Mouse (Mus musculus) left cerebral cortex, postnatal 4 days (tissue): ENCODE data around the gene Rhbdd1. TPM values are rescaled to one million over a fixed set of nuclear protein-coding genes. Genes with fewer than 3 reads are reported as not detected.

Source experiments
- DNase-seq: peaks from one replicate; pipeline ENCODE4 v3.0.0-alpha.2; 2022
- intact Hi-C: fragments of 180-260 bp; cut with DNase I; formaldehyde crosslinking; loops from one replicate; pipeline ENCODE4 v1.15.1; 2025
- total RNA-seq, 2 experiments: library from RNA; stranded (reverse); gene quantifications; 2 replicates each; pipeline ENCODE4 v1.2.3; 2021

Gene Rhbdd1
- total RNA-seq, 2 experiments from 2014 or later = 3.7 to 3.8 TPM

DNA sequence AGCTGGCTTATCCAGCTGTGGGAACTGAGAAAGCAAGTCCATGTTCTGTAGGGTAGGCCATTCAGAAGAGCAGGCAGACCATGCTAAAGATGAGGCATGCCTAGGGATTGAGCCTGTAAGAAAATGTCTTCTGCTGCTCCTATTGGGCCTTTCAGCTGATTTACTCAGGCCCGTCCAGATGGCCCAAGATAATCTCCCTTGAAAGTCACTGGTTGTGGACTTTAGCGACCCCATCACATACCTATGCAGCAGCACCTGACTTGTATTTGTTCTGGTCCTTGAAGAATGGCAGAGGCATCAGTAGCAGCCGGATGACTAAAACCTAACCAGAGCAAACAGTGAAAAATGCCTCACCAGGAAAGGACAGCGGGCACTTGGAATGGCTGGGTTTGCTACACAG, 99.4 kb downstream of the Rhbdd1 start:
- intact Hi-C loops = no loop called here
- no peak for DNase-seq

DNA sequence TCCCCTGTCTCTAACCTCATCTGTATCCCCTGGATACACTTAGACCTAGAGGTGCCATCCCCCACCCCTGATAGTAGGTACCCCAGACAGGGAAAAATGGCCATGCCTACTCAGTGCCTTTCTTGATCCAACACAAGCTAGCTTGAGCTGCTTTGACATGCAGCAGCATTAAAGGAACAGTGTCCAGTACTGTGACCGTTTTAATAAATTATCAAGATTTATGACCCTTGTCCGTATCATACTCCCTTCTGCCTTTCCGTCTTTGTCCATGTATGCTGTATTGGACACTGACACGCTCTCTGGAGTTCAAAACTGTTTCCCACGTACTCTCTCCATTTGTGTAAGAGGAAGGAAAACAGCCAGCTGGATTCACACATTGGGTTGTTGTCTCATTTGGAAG, 111.5 kb downstream of the Rhbdd1 start:
- intact Hi-C loops = no loop called here
- no peak for DNase-seq

DNA sequence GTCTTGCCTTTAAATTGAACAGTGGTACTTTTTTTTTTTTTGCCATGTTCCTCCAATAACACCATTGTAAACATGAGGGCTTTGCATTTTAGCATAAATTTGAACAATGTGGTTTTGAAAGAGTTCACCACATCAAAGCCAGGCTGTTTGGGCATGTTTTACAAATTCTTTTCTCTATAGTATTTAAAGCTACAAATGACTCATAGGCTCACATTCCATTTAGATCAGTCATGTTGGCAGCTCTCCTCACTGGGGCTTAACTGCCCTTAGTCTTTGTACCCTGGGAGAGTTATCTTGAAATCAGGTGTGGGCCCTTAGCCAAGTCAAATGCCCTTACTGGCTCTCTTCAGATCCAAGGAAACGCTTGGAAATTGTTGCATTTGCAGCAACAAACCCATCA, 112.8 kb downstream of the Rhbdd1 start:
- intact Hi-C loops = no loop called here
- DNase-seq = no peak

DNA sequence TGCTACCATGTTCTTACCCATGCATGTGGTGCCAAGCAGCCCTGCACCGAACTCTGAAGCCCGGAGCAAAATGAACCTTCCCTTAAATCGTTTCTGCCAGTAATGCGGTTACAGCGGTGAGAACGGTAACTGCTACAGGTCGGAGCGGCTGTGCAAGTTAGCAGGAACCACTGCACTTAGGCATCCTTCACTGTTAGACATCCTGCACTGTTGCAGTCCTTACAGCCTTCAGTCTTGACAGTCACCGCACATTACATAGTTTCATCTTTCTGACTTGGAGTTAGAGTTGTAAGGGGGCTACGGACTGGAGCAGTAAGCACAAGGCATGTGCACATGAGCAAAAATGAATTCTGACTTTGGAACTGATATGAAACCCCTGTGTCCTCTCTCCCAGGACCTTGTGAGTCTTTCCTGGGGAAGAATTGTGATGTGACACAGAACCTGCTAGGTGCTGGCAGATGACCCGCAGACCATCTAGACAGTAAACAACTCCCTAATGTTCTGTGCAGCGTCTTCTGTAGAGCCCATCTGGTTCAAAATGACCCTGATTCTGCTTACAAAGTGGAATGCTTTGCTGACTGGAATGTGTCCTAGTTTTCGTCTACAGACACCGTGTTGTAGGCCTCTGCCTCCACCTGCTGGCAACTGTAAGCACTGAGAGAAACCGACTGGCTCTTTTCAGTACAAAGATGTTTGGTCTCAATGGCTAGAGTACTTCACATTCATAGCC, 116.8 kb downstream of the Rhbdd1 start:
- DNase-seq = peak; percentile 79
- intact Hi-C loops = loop anchor here (5.0 kb wide), 3 partner anchors 116 to 1116 kb away; partner anchors contain the start of genes Irs1 and Rhbdd1

DNA sequence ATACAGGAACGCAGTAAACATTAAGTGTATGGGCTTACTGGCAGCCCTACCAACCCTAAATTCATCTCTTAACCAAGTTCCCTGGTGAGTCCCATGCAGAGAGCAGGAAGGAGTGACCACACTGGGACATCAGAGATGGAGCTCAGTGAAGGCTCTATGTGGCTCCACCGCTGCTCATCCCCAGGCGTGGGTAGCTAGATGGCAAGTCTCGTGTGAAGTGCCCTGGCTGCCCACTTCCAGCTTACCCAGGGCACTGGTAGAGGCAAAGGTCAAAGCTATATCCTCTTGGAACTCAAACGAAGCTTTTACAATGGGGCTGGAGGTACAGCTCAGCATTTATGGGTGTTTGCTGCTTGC, 117.4 kb downstream of the Rhbdd1 start:
- no peak for DNase-seq
- intact Hi-C loops = loop anchor here (5.0 kb wide), 3 partner anchors 116 to 1116 kb away; partner anchors contain the start of genes Irs1 and Rhbdd1

DNA sequence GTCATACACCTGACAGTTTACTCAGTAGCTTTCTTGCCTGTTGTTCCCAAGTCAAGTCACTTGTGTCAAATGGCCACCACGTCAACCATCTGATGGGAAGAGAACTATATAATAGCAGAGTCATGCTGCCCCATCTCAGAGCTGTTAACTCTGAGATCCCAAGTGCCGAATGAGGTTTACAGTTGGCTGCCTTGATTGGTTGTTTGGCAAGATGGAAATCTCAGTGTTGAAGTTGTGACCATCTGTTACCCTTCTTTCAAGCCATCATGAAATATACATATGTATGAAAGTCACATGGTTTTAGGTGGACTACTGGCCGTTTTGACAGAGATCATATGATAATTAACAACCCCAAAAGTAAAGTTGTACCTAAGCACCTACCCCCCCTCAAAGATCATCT, 121.0 kb downstream of the Rhbdd1 start:
- no peak for DNase-seq
- intact Hi-C loops = no loop called here

DNA sequence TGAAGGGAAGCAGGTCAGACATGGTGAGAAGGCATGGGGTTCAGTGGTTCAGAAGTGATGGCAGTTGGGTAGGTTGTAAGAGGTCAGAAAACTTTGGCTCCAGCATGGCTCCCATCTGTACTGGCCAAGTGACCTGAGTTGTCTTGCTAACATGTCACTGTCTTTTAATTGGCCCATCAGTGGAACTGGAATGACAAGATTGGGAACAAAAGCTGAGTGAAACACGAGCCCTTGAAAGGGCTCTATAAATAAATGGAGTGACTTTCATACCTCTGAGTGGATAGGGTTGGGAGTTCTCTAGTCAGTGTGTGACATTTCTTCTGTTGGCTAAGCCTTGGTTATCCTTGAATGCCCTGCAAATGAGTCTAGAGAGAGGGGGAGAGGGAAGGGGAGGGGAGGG, 123.9 kb downstream of the Rhbdd1 start:
- no peak for DNase-seq
- intact Hi-C loops = no loop called here

DNA sequence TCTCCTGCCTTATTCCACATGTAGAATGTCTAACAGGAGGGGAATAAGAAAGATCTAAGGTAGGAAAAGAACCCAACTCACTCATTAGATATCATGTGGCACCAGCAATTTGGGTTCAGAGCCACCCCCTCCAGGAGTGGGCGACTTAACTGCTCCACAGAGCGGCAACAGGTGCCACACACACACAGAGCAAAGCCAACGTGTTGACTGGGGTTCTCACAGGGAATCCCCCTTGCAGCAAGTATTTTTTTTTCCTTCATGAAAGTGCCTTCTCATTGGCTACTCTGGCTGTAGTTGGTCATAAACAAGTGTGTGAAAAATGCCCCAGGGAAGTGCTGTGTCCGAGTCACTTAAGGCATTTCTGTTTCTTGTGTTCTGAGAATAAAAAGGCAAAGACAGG, 127.3 kb downstream of the Rhbdd1 start:
- intact Hi-C loops = no loop called here
- DNase-seq = no peak

DNA sequence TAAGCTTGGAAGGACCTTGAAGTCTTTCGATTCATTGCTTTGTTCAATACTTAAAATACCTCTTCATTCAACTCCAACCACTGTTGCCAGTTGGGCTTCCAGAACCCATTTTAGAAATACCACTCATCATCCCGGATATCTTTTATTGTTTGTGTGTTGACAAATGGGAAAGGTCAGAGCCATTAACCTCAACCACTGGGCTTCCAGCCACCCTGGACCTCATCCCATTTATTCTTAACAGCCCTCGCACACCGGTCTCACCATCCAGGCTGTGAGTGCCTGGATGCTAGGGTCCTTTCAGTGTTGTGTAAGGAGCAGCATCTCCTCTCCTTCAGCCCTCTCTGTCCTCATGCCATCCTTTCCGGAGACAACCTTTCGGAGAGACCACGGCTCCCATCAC, 129.8 kb downstream of the Rhbdd1 start:
- no peak for DNase-seq
- intact Hi-C loops = no loop called here

DNA sequence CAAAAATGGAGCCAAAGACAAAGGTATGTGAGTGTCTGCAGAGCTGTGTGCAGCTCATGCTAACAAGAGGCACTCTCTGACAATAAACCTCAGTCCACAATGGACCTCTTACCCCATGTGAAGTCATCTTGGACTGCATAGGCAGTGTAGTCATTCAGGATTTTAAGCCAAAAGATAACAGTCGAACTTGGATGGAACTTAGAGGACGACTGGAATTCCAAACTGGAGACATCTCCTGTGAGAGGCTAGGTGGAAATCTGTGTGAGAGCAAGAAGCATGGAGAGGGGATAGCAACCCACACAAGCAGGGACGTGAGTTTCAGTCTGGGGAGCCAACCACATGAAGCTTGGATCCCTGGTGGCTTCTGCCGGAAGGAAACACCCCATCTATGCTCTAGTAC, 133.6 kb downstream of the Rhbdd1 start:
- no peak for DNase-seq
- intact Hi-C loops = no loop called here

DNA sequence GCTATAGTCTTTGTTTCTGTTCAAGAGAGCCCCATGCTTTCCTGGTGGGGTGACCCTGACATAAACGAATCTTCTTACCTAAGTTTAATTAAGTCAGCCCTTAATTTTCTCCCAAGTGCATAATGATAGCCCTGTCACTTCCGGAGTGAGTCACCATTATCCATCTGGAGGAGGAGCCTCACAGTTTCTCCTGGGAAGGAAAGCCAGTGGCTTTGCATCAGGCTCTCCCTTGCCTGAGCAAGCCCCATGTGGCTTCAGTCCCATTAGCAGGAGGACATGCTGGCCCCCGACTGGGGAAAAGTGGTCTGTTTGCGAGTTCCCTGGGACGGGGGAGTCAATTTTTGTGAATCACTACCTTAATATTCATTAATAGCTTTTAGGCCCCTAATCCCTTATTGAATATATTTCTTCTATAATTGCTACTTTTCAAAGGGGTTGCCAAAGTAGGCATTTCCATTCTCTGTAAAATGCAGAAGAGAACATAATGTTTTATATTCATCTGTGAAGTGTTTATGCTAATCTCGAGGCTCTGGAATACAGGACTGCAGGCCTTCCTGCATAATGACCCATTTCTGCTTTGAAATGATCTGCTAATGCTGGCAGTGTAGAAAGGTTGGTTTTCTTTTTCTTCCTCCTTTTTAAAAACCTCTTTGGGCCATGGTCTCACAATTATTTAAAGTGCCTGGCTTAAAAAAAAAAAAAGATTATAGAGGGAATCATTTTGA, 135.8 kb downstream of the Rhbdd1 start:
- DNase-seq = no peak
- intact Hi-C loops = no loop called here

DNA sequence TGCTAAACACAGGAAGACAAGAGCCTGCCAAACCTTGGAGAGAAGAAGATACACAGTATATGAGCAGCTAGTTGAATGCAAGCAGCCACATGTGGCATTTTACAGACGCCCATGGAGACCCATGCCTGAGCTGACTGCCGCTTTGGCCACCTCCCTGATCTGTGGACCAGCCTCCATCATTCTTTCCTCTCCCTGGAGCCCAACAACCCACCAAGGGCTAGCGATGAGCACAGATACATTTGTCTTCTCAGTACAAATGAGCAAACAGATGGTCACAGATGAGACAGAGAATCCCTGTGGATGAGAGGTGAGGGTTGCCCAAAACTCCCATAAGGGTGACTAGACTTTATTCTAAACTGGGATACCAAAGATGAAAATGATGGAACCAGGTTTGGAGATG, 137.8 kb downstream of the Rhbdd1 start:
- DNase-seq = no peak
- intact Hi-C loops = no loop called here

DNA sequence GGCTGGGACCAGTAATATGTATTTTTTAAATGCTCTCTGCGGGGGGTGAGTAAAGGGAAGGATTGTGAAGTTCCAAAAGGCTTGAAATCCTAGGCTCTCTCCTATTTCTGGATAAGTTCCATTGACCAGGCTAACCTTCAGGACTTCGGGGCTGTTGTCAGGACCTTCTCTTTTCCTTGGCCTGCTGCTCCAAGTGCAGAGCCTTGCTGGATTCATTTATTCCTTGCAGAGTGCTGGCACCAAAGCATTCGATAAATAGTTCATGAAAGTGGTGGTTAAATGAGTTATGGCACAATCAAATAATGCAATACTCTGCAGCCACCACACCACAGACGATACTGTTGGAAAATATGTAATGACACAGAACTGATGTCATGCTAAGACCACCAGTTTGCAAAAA, 143.1 kb downstream of the Rhbdd1 start:
- no peak for DNase-seq

DNA sequence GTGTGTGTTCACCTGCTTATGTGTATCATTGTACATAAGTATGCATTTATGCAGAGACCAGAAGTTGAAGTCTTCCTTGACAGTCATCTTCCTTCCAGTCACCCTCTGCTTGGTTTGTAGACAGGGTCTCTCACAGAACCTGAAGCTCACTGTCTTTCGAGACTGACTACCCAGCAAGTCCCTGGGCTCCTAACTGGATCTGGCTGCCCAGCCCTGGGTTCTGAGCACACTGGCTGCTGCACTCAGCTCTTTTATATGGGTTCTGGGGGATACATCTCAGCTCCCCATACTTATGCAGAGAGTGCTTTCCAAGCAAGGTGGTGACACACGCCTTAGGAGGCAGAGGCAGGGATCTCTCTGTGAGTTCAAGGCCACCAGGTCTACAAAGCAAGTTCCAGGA, 143.7 kb downstream of the Rhbdd1 start:
- DNase-seq = no peak
- intact Hi-C loops = no loop called here

More for the DNA sequence above, 143.1 kb downstream of the Rhbdd1 start:
- intact Hi-C loops = no loop called here

DNA sequence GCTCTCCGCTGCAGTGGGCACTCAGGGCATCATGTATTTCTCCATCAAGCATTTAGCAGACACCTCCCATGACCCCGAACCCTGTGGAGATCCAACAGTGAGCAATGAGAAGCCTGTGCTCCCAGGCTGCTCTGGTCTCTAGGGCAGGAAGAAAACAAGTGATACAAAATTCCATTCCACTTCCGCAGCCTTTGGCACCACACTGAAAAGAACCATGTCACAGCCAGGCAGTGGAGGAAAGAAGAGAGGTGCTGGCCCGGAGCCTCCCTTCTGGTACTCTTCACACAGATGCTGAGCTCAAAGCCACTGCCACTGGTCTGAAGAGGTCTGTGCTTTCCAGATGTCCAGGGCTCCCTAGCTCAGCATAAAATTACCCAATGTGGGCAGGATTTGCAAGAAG, 144.8 kb downstream of the Rhbdd1 start:
- intact Hi-C loops = no loop called here
- no peak for DNase-seq

DNA sequence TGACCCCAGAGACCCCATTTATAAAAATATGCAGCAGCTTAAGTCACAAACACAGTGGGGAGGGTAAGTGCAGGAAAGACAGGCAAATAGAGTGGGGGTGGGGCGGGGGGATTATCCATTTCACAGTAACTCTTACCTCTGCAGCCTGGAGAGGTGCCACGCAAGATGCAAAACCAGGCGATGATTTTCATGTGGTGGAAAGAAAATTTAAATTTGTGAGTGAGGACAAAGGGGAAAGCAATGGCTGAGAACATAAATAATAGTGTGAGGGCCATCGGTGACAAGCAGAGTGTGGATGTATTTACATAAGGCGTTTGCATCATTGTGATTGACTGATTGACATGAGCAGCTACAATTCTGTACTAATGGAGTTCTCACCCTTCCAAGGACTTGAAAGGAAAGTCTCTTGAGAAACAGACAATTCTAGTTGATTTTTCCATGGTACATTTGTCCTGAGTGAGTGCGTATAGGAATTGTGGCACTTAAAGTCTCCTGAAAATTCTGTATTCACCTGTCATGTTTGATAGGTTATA, 149.1 kb downstream of the Rhbdd1 start:
- intact Hi-C loops = no loop called here
- no peak for DNase-seq

DNA sequence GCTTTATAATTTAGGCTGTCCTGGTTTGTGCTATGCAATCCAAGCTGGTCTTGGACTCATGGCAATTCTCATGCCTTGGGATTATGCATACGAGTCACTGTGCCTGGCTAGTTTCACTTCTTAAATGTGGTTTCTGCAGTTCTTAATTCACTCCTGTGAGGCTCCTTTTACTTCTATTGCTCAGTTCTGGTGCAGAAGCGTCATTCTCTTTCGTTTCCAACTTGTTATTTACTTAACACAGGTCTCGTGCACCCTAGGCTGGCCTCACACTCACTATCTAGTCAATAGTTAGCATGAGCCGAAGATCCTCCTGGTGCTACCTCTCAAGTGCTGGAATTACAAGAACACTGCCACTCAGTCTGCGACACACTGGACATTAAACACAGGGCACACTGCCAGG, 152.6 kb downstream of the Rhbdd1 start:
- intact Hi-C loops = no loop called here
- DNase-seq = no peak

DNA sequence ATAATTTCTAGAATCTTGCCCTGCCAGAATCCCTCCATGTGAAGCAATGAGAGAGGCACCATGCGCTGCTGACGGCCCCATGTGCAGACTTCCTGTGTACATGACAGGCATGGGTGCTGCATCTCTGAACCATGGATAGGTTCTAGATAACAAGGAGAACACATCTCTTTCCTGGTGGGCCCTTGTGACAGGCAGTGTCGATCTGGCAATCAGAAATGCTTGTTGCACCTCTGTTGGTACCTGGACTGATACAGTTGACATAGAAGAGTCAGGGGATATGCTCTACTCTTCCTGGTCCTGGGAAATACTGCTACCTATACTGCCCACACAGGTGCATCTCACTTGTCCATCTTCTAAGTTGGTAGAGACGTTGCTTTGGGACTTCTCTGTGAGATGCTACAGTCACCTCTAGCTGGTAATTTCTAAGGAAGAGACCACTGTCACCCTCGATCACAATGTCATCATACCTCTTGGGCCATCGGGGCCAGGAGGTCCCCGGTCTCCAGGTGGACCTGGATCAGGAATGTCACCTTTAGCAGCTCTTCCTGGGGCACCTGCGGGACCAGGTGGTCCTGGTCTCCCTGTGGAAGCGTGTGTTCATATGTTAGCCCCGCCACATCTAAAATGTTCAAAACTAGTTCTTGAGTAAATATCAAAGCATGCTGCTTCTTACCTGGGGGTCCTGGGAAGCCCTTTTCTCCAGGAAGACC, 154.4 kb downstream of the Rhbdd1 start:
- intact Hi-C loops = no loop called here
- no peak for DNase-seq

DNA sequence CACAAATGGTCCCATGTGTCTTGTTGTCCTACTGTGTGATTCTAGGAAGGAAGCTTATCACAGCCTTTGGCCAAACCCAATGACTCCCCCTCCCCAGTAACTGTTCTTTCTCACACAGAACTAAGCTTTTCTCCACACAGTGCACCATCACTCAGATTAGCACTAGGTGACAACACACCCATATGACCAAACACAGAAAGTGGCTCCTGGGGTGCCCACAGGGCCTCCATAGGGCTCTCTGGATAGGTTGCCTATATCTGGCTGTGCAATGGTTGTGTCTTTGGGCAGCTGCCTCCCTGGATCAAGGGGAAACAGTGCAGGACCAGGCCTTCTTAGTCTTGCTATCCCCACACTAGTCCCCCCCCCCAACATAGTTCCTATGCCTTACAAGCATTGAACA, 157.2 kb downstream of the Rhbdd1 start:
- intact Hi-C loops = no loop called here
- no peak for DNase-seq

DNA sequence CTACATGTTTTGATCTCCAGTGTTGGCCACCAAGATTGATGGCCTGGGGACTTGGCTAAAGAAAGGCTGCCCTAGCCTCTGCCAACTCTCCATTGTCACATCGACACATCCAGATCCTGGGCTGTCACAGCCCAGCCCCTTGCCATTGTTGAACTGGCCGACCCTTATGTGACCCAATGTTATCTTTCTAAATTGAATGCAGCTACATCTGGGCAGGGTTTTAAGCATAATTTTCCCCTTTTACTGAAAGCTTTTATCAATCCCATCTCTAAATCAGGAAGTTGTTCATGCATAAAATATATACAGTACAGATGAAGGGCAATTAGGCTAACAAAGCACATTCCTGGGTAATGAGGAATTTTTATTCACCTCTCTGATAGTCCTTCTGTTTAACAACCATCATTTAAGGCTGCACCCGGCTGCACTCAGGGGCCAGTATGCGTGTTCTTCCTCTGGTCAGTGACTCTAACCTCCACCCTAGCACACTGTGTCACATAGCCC, 158.3 kb downstream of the Rhbdd1 start:
- no peak for DNase-seq
- intact Hi-C loops = no loop called here

DNA sequence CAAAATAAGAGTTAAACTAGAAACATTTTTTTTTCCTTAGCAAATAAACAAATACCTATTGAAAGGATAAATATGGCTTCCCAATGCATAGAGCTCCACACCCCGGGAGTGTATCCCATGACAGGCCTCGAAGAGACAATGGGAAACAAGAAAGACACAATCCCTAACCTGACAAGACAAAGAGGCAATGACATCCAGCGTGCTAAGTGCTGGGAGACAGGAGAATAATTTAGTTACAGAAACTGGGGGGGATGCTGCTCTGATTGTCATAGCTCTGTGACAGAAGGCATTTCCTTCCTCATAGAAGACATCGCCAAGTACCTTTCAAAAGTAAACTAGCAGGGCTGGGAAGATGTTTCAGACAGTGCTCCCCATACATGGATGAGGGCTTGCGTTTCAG, 159.0 kb downstream of the Rhbdd1 start:
- intact Hi-C loops = no loop called here
- no peak for DNase-seq
